Mouse (Mus musculus) heart, adult 2 months (tissue): ENCODE data around the gene Tmem138. TPM values are rescaled to one million over a fixed set of nuclear protein-coding genes. Genes with fewer than 3 reads are reported as not detected.

Experiments used
- DNase-seq, 2 experiments: peaks; one replicate each; pipeline ENCODE4 v3.0.0; 2021
- H3K27ac ChIP-seq: fragments of 200-600 bp; 2 replicates; pipeline ENCODE4 v1.8.1; 2022
- H3K27me3 ChIP-seq: fragments of 200-500 bp; 2 replicates; pipeline ENCODE4 v1.6.1; 2012; ENCODE audit warnings: mild to moderate bottlenecking, low read length, inconsistent platforms, mixed read lengths; ENCODE audit not compliant: control insufficient read depth, insufficient read depth
- H3K36me3 ChIP-seq: fragments of 200-500 bp; 2 replicates; pipeline ENCODE4 v1.6.1; 2012; ENCODE audit warnings: low read length, inconsistent platforms; ENCODE audit not compliant: control insufficient read depth, insufficient read depth
- H3K4me1 ChIP-seq: fragments of 200-500 bp; 2 replicates; pipeline ENCODE4 v1.6.1; 2011; ENCODE audit warnings: low read length; ENCODE audit not compliant: control insufficient read depth, insufficient read depth
- H3K4me3 ChIP-seq: fragments of 200-600 bp; 2 replicates; pipeline ENCODE4 v1.8.1; 2022
- H3K79me2 ChIP-seq: fragments of 200-500 bp; replicated peaks from 2 replicates; pipeline ENCODE4 v1.6.1; 2012; ENCODE audit warnings: mild to moderate bottlenecking, inconsistent platforms, low read length, moderate library complexity, mixed read lengths; ENCODE audit not compliant: control insufficient read depth, insufficient read depth
- H3K9ac ChIP-seq: fragments of 200-500 bp; 2 replicates; pipeline ENCODE4 v1.6.1; 2012; ENCODE audit warnings: low read depth, mild to moderate bottlenecking, control low read depth, inconsistent platforms, low read length, mixed read lengths
- CTCF ChIP-seq: fragments of 200-600 bp; IDR thresholded peaks from 2 replicates; pipeline ENCODE4 v1.8.1; 2022; ENCODE audit warnings: antibody characterized with exemption, mild to moderate bottlenecking, moderate library complexity
- EP300 ChIP-seq: fragments of 200-500 bp; IDR thresholded peaks from 2 replicates; pipeline ENCODE4 v1.6.1; 2011; ENCODE audit warnings: low read depth, low read length, control low read depth; ENCODE audit not compliant: insufficient read depth
- POLR2A ChIP-seq: fragments of 200-500 bp; IDR thresholded peaks from 2 replicates; pipeline ENCODE4 v1.6.1; 2011; ENCODE audit warnings: mild to moderate bottlenecking, low read depth, low read length, control low read depth; ENCODE audit not compliant: insufficient read depth
- WGBS: fragments of 180-500 bp; shearing (Covaris S2); methylation state at CpG from one replicate; pipeline ENCODE4 v1.1.7; 2018; 5-methylcytosine and 5-hydroxymethylcytosine counted together
- intact Hi-C: fragments of 180-260 bp; cut with DNase I; formaldehyde crosslinking; loops from one replicate; pipeline ENCODE4 v1.15.1; 2025
- long read RNA-seq: library from polyadenylated mRNA; stranded (forward); transcript quantifications from one replicate; pipeline ENCODE4 v2.0.0, GENCODE M21; 2021
- polyA plus RNA-seq: library from polyadenylated mRNA; depleted of rRNA; stranded (reverse); fragments of >200 nt; gene quantifications from 2 replicates; pipeline ENCODE4 v1.2.3, GENCODE M21; 2012; rRNA removed
- total RNA-seq, 2 experiments: library from RNA; stranded (reverse); gene quantifications; 2 replicates each; pipeline ENCODE4 v1.2.3; 2021

Tmem138 gene
- total RNA-seq, result 1 to 10 TPM; 1.9 to 2.7 TPM
- 6.2 and 6.7 TPM in 2 replicates for polyA plus RNA-seq
- long read RNA-seq, partial matches to known transcripts, result 0 of 4 reads
- long read RNA-seq, other reads (novel, unspliced or antisense), result 1 of 4 reads

GRCm38 (mm10) chr19:10576690-10577561, at the start of gene Tmem138, which contains the start of gene Cyb561a3:
Gene Tmem138 (minus strand): TSS chr19:10577362.
Gene Cyb561a3 (plus strand): TSS chr19:10577172.
- peak; percentile 92 to 94 for DNase-seq
- WGBS, result under 1% methylated on average over 44 of the region's 44 CpGs
- peaks cover 2% of the 10 kb centered on the region; the same call in 1 of the 2 replicates for H3K79me2 ChIP-seq
- H3K27ac ChIP-seq, result peak within 1 kb of the TSS; percentile 97
- H3K27me3 ChIP-seq, result no peaks in the 10 kb centered on the region
- intact Hi-C loops, result loop anchor here (1.0 to 2.0 kb wide), 3 partner anchors 22 to 52 kb away; partner anchors contain the start of genes Cpsf7, Ddb1 and Tkfc
- no peaks in the 10 kb centered on the region for H3K36me3 ChIP-seq
- H3K4me3 ChIP-seq, result peak within 1 kb of the TSS; percentile 90
- H3K4me1 ChIP-seq, result peaks cover 1% of the 10 kb centered on the region; the same call in 1 of the 2 replicates
- H3K9ac ChIP-seq, result peak within 1 kb of the TSS; percentile 77
- TF ChIP-seq EP300 (0 out of 2 replicates have a peak, but pooled peaks have one; percentile 46), CTCF (peak; percentile 80), POLR2A (peak; percentile 91)

DNA sequence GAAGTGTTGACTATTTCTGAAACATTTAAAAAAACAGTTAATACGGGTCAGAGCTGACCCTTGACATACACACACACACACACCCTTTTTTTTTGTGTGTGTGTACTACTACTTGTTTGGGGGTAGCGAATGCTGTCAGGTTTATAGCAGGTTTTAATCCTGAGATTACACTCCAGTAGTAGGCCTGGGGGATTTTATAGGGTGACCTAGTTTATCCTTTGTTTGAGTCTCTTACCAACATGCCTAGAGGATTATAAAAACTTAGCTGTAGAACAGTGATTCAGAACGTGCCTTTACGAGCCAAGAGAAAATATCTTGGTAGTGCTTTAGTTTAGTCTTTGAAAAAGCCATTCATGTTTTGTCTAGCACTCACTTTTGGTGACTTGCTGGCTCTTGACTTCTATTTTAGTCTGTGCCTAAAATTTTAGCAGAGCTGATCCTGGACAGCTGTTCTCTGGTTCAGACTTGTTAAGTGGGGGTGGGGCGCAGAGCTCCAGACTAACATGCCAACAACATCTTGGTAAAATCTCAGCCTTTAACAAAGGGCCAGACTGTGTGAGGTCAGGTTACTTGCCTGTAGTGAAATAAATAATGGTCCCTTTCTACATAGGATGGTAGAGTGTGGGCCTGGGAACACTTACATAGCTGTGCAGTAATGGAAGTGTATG, 31.5 kb upstream of the Tmem138 start:
- H3K27ac ChIP-seq, result no peak overlapping the region
- no peaks in the 10 kb centered on the region for H3K27me3 ChIP-seq
- 69% methylated on average over 5 of the region's 5 CpGs for WGBS
- H3K4me3 ChIP-seq, result no peak overlapping the region
- H3K79me2 ChIP-seq, result peaks cover 3% of the 10 kb centered on the region; the same call in 1 of the 2 replicates
- intact Hi-C loops, result no loop called here
- DNase-seq, result no peak
- H3K9ac ChIP-seq, result no peak overlapping the region
- TF ChIP-seq POLR2A, result no peak
- TF ChIP-seq EP300, result no peak
- H3K36me3 ChIP-seq, result peaks cover 36% of the 10 kb centered on the region
- peaks cover 6% of the 10 kb centered on the region for H3K4me1 ChIP-seq

GRCm38 (mm10) chr19:10605901-10606622, 28.9 kb upstream of the Tmem138 start:
- peaks cover 3% of the 10 kb centered on the region; the same call in 1 of the 2 replicates for H3K79me2 ChIP-seq
- H3K9ac ChIP-seq, result peak overlapping the region; percentile 88
- H3K4me1 ChIP-seq, result peaks cover 7% of the 10 kb centered on the region
- H3K27me3 ChIP-seq, result no peaks in the 10 kb centered on the region
- peaks cover 28% of the 10 kb centered on the region for H3K36me3 ChIP-seq
- H3K4me3 ChIP-seq, result peak overlapping the region; percentile 76
- TF ChIP-seq EP300 (no peak), CTCF (no peak), POLR2A (no peak)
- H3K27ac ChIP-seq, result peak overlapping the region; percentile 97
- WGBS, result 2% methylated on average over 20 of the region's 20 CpGs
- intact Hi-C loops, result loop anchor here (1.0 kb wide), 2 partner anchors 29 to 51 kb away; partner anchors contain the start of genes Cyb561a3 and Tmem138
- DNase-seq, result peak in 1 of 2 experiments; percentile 17

DNA sequence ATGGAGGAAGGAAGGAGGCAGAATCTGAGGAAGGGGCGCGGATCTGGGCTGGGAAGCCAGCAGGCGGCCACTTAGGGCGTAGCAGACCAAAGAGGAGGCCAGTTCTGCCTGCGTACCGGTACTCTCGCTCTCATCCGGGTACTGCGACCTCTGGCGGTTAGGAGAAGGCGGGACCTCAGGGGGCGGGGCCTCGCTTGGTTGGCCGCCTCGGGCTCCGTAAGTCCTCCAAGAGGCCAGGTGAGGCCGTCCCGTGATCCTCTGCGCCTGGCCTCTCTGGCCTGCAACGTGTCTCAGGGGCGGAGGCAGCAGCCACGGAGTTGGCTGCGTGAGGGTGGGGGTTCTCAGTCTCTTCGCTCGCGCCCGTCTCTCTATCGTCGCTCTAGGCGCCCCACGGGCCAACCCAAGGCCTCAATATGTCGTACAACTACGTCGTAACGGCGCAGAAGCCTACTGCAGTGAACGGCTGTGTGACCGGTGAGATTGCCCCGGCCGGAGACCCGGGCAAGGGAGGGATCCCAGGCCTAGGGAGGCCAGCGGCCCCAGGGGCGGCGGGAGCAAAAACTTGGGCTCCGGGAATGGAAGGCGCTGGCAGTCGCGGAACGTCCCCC, 28.2 kb upstream of the Tmem138 start, which contains the start of the genes Ddb1 and Tkfc:
Ddb1 (plus strand) TSS at position 35 of the 608 bp plus-strand sequence.
Tkfc (minus strand) TSS at position 362 of the 608 bp plus-strand sequence.
- Histone ChIP-seq H3K9ac (peak within 1 kb of the TSS; percentile 88), H3K4me1 (peaks cover 7% of the 10 kb centered on the region), H3K27me3 (no peaks in the 10 kb centered on the region), H3K79me2 (peaks cover 3% of the 10 kb centered on the region; the same call in 1 of the 2 replicates), H3K4me3 (peak within 1 kb of the TSS; percentile 76), H3K36me3 (peaks cover 25% of the 10 kb centered on the region), H3K27ac (peak within 1 kb of the TSS; percentile 97)
- WGBS, result under 1% methylated on average over 49 of the region's 49 CpGs
- peak; percentile 80 for TF ChIP-seq CTCF
- peak; percentile 97 for TF ChIP-seq POLR2A
- 0 out of 2 replicates have a peak, but pooled peaks have one; percentile 12 for TF ChIP-seq EP300
- intact Hi-C loops, result loop anchor here (1.0 kb wide), 2 partner anchors 28 to 50 kb away; partner anchors contain the start of genes Cyb561a3 and Tmem138
- DNase-seq, result peak; percentile 99

- H3K4me3 ChIP-seq, result peak overlapping the region; percentile 76
- 41% methylated on average over 3 of the region's 3 CpGs for WGBS
- DNase-seq, result no peak
- no peak for TF ChIP-seq POLR2A
- peak overlapping the region; percentile 97 for H3K27ac ChIP-seq
- intact Hi-C loops, result loop anchor here (5.0 kb wide), 2 partner anchors 62 to 157 kb away; no protein-coding TSS in a partner anchor
- peaks cover 3% of the 10 kb centered on the region; the same call in 1 of the 2 replicates for H3K79me2 ChIP-seq
- H3K27me3 ChIP-seq, result no peaks in the 10 kb centered on the region
- peaks cover 7% of the 10 kb centered on the region for H3K4me1 ChIP-seq
- H3K36me3 ChIP-seq, result peaks cover 22% of the 10 kb centered on the region
- peak overlapping the region; percentile 63 for H3K9ac ChIP-seq
These were observed 27.4 kb upstream of the Tmem138 start for GRCm38 (mm10) chr19:10604534-10604933.
